Mouse (Mus musculus) spleen, adult 12 weeks (tissue): ENCODE measurements around the gene Clic5.
"Not testable (repeated sequence)": the region's sequence is repeated elsewhere in the genome, so short reads cannot be mapped to it uniquely, and the experiment has no call there.

Experiments
- DNase-seq: peaks from one replicate; pipeline ENCODE4 v3.0.0; 2022; ENCODE audit warnings: low spot score

Gene Clic5

DNA sequence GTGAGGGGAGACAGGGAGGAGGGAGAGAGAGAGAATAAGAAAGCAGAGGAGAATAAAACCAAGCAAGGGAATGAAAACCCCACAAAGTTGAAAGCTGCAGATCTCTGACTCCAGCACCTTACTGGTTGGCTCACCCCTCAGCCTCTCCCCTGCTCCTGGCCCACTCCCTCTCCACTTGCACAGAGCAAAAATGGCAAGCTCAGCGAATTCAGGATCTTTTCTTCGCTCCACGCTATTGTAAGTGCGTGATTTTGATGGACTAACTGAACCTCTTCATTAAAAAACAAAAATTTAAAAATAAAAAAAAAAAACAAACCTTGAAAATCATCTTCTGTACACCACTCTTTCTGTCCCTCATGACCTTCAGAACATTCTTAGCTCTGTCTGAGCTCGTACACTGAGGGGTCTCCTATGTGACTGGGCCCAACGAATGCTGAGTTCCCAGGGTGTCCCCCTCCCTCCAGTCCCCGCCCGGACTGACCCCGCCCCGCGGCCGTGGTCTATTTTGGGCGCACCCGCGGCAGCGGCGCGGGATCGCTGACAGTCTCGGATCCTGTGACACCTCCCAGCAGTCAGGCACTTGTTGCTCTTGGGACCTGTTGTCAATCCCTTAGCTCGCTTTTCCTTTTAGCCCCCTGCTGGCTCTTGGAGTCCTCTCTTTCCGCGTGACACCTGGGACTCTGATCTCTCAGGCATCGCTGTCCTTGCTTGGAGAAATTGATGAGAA, at the start of gene Clic5:
TSS of gene Clic5 (plus strand) at position 543 of the 727 bp plus-strand sequence.
- DNase-seq, result no peak

DNA sequence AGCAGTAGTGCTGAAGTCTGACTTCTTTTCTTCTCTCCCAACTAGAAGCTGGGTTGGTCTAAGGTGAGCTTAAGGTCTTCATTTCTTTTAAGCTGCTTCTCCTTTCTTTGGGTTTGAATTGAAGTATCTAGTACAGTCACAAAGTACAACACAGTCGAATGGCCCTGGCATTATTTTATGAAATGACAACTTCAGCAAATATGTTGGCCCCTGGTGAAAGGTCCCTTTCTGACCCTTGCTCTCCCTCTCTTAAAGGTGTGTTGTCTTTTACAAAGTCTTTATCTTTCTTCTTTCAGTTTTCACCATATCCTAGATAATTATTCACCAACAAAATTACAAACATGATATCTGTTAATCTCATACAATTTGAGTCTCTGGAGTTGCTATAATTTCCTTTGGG, 42.6 kb upstream of the Clic5 start:
- no peak for DNase-seq

GRCm38 (mm10) chr17:44148109-44148846, 40.1 kb upstream of the Clic5 start:
- no peak for DNase-seq

GRCm38 (mm10) chr17:44151130-44151529, 37.3 kb upstream of the Clic5 start:
- no peak for DNase-seq

DNA sequence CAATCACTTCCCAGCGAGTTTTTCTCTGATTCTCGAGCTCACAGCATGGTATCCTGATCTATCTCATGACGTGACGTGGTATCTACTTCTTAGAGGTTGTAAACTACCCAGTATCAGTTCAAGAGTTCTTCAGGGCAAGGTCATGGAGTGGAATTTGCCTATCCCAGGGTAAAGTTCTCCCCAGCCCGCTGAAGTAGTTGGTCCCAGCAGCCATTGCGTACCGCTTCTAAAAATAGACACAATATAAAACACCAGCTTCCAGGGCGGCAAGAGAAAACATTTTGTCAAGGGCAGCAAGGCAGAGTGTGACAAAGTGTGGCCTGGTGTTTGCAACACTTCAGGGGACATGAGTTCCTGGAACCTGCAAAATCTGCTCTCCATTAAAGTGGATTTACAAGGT, 36.5 kb upstream of the Clic5 start:
- no peak for DNase-seq

DNA sequence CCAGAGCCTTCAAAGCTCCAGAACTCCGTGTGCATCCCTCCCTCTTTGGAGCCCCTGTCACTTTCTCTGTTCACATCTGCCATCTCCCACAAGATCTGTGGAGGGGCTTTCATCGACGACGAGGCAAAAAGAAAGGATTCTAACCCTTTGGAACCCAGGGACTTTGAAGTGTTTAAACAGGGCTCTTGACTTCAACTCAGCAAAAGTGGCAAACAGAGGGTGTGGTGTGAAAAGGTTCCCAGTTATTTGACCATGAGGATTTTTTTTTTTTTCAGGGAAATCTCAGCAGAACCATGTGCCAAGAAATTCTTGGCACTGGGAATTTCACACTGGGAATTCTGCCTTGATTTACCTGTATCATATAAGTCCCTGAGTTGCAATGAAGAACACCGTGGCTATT, 34.5 kb upstream of the Clic5 start:
- DNase-seq, result no peak

GRCm38 (mm10) chr17:44155204-44155603, 33.2 kb upstream of the Clic5 start:
- no peak for DNase-seq

DNA sequence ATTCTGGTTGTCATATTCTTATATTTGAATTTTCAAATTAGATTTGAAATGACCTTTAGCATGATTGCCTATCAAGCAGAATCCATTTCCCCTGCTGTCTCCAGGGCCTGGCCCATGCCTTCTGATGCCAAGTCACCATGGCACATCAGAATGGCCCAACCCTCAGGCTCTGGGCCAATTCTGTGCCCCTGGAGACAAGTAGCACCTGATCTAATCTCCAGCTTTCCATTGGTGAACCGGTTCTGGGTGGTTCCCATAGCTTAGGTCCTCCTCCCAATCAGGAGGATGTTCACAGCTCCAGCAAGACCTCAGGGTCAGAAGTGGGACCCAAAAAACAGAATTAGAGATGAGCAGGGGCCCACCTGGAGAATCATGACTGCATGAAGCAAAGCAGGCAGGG, 30.2 kb upstream of the Clic5 start:
- DNase-seq, result no peak

DNA sequence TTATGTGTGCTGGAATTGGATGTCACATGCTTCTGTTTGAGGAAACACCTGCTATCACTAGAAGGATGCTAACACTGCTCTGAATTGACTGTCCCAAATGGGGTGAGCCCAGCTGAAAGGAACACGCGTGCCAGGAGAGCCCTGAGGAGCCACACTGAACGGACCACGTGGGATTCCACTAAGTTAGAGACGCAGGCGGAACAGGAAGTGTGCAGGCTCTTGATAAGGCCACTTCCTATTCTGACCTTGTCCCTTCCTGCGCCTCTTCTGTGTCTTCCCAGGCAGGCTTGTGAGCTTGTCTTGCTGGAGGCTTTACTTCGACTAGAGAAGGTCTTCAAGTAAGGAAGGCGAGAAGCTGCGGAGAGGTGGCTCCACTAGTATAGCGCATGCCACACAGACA, 27.9 kb upstream of the Clic5 start:
- no peak for DNase-seq

- no peak for DNase-seq
Measured at GRCm38 (mm10) chr17:44162514-44162913, 25.9 kb upstream of the Clic5 start.

DNA sequence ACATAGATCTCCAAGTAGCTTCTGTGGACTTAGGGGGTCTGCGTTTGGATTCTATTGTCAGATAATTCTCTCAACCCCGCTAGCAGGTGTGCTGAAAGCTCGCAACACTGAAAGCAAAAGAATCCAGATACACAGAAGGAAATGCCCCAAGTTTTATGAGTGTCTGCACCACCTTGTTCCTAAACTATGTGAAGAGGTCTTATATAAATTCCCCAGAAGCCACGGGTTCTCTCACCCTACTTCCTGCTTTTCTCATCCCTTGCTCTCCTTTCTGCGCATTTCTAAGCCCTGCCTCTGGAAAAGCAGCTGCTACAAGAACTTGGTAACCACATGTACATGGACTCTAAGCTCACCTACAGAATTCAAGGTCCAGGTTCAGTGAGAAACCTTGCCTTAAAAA, 25.4 kb upstream of the Clic5 start:
- no peak for DNase-seq

DNA sequence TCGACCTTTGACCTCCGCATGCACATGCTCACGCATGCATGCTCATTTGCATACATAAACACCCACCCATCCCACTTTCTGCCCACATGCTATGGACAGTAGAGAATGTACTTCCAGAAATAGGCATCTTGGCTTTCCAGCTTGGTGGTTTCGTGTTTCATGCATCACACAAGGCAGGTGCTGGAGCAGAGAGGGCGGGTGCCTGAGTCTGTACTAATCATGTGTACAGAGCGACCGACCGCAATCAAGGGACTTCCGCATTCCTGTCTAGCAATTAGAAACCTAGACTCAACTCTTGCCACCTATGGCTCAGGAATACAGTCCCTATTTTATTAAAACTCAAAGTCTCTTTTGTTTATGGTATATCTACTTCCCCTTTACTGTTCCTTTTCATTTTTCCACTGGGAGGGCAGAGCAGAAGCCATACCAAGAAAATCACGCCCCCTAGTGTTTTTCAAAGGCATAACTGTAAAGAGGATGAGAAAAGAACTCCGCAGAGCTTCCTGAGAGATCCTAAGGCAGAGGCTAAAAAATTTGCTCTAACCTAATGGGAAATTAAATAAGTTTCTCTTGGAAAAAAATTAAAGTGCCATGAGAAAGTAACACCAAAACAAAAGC, 22.5 kb upstream of the Clic5 start:
- no peak for DNase-seq

GRCm38 (mm10) chr17:44169676-44170075, 18.7 kb upstream of the Clic5 start:
- no peak for DNase-seq

- no peak for DNase-seq
Measured at GRCm38 (mm10) chr17:44170316-44170715, 18.1 kb upstream of the Clic5 start.

DNA sequence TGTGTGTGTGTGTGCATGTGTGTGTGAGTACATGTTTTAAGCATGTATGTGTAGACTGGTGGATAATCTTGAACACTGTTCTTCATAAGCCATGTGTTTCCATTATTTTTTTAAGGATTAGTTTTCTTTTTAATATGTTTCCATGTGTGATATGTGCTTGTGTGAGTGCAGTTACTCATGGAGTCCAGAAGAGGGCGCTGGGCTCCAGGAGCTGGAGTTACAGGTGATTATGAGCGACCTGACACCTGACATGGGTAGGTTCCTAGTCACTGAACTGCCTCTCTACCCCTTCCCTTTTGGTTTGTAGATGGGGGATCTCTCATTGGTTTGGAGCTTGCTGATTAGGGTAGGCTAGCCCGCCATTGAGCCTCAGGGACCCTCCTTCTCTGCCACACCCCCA, 16.5 kb upstream of the Clic5 start:
- no peak for DNase-seq

DNA sequence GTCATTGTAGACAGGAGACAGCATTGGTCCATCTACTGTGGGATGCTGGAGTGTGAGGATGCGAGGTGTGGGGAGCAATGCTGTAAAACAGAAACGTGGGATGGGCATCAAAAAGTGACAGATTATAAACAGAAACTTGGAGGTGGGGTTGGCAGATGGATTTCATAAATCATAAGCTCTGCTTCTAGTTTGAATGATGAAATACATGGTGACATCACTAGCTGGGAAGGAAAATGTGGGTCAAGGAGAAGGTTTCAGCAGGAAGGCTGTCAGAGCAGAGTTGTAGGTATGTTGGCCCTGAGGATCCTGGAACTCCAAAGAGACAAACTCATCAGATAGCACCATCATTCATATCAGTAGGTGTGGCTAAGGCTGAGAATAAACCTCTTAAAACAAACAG, 15.0 kb upstream of the Clic5 start:
- DNase-seq, result no peak

GRCm38 (mm10) chr17:44177291-44177690, 11.1 kb upstream of the Clic5 start:
- no peak for DNase-seq

GRCm38 (mm10) chr17:44181346-44181745, 7.0 kb upstream of the Clic5 start:
- no peak for DNase-seq

- DNase-seq, result no peak
Measured at GRCm38 (mm10) chr17:44186871-44187270, 1.5 kb upstream of the Clic5 start.

- not testable (repeated sequence) for DNase-seq
Measured at GRCm38 (mm10) chr17:44187537-44187936, 847 bp upstream of the Clic5 start.

GRCm38 (mm10) chr17:44188769-44189145, 373 bp downstream of the Clic5 start:
- no peak for DNase-seq

DNA sequence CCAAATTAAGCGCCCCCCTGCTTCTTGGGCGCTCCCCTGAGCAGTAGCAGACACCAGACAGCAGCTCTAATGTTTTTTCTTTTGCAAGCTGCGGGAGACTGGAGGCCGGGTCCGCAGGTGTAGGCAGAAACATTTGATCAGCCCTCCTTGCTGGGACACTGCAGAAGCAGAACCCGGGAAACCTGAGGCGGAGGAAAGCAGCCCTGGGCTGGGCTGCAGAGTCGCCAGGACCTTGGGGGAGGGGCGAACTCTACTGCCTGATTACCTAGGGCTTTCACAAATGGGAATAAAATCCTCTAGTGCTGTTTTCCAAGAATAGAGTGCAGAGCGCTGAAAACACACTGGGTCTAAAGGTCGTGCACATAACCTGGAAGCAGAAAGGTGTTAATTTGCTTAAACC, 1.3 kb downstream of the Clic5 start:
- DNase-seq, result no peak

DNA sequence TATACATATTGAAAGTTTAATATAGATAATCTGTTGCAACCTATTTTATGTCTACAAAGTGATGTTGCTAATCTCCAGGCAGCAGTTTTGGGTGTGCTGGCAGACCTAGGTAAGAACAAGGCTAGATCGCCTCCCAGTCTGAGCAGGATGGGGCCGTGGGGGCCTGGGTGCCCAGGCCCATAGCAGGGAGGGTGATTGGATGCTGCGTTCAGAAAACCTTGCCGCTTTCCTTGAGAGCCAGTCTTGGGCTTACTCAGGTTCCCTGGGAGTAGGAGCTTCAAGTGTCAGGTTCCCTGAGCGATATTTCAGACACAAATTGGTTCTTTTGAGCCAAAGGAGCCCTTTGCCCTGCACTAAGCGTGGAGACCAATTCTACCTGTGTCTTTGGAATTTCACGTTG, 1.9 kb downstream of the Clic5 start:
- no peak for DNase-seq
